Mouse (Mus musculus) forebrain, embryonic 11.5 days (tissue): Measurements from ENCODE around the gene Borcs5. TPM values are rescaled to one million over a fixed set of nuclear protein-coding genes. Genes with fewer than 3 reads are reported as not detected.

Experiments used
- ATAC-seq: fragments of 200-750 bp; cut with Nextera tagmentation; replicated peaks from 2 replicates; pipeline ENCODE4 v1.8.0; 2017; ENCODE audit warnings: moderate TSS enrichment; ENCODE audit not compliant: low FRiP score
- DNase-seq: peaks from one replicate; pipeline ENCODE4 v3.0.0-alpha.2; 2017; ENCODE audit warnings: low spot score
- H3K27ac ChIP-seq: fragments of 300-500 bp; sonication (generic); 2 replicates; pipeline ENCODE4 v1.5.1; 2014; ENCODE audit warnings: low read depth, low read length
- H3K27me3 ChIP-seq: fragments of 300-500 bp; sonication (generic); 2 replicates; pipeline ENCODE4 v1.6.1; 2014; ENCODE audit warnings: mild to moderate bottlenecking, low read length, mixed read lengths; ENCODE audit not compliant: control insufficient read depth, insufficient read depth
- H3K36me3 ChIP-seq: fragments of 300-500 bp; sonication (generic); 2 replicates; pipeline ENCODE4 v1.6.1; 2014; ENCODE audit warnings: mild to moderate bottlenecking, low read length, moderate library complexity, mixed read lengths; ENCODE audit not compliant: control insufficient read depth, insufficient read depth
- H3K4me1 ChIP-seq: fragments of 300-500 bp; sonication (generic); replicated peaks from 2 replicates; pipeline ENCODE4 v1.6.1; 2014; ENCODE audit warnings: low read length, mixed read lengths; ENCODE audit not compliant: control insufficient read depth, insufficient read depth
- H3K4me2 ChIP-seq: fragments of 300-500 bp; sonication (generic); 2 replicates; pipeline ENCODE4 v1.6.1; 2014; ENCODE audit warnings: low read depth, mild to moderate bottlenecking, low read length, moderate library complexity, mixed read lengths; ENCODE audit not compliant: severe bottlenecking
- H3K4me3 ChIP-seq: fragments of 300-500 bp; sonication (generic); 2 replicates; pipeline ENCODE4 v1.5.1; 2014; ENCODE audit warnings: low read depth, low read length
- H3K9ac ChIP-seq: fragments of 300-500 bp; sonication (generic); 2 replicates; pipeline ENCODE4 v1.6.1; 2014; ENCODE audit warnings: low read length
- H3K9me3 ChIP-seq: fragments of 300-500 bp; sonication (generic); 2 replicates; pipeline ENCODE4 v1.6.1; 2016; ENCODE audit warnings: low read length, mixed read lengths; ENCODE audit not compliant: control insufficient read depth
- WGBS: fragments of 180-500 bp; shearing (Covaris S2); extraction: QIAGEN DNeasy Blood & Tissue Kit; methylation state at CpG from one replicate; pipeline ENCODE4 v1.1.7; 2014; 5-methylcytosine and 5-hydroxymethylcytosine counted together
- polyA plus RNA-seq: library from polyadenylated mRNA; unstranded; fragments of >200 nt; fragmentation: Nextera tagmentation; extraction: Ambion mirVana; gene quantifications from 2 replicates; pipeline ENCODE4 v1.2.1, GENCODE M21; 2014

Gene Borcs5
- polyA plus RNA-seq, 1 experiment from 2014 or later: 27.0 TPM

- Histone ChIP-seq H3K4me1 (no peaks in the 10 kb centered on the region), H3K36me3 (no peaks in the 10 kb centered on the region), H3K9me3 (no peaks in the 10 kb centered on the region), H3K9ac (no peak overlapping the region), H3K4me2 (no peak overlapping the region), H3K27ac (no peak overlapping the region), H3K27me3 (no peaks in the 10 kb centered on the region), H3K4me3 (no peak overlapping the region)
- DNase-seq (no peak), ATAC-seq (no peak)
- 72% methylated on average over 3 of the region's 3 CpGs for WGBS
Measured at GRCm38 (mm10) chr6:134620129-134620528, 19.2 kb upstream of the Borcs5 start.

- peak; percentile 66 for DNase-seq
- WGBS: 67% methylated on average over 6 of the region's 6 CpGs
- H3K27ac ChIP-seq: no peak overlapping the region
- no peaks in the 10 kb centered on the region for H3K27me3 ChIP-seq
- H3K4me2 ChIP-seq: no peak overlapping the region
- H3K9me3 ChIP-seq: no peaks in the 10 kb centered on the region
- H3K4me1 ChIP-seq: no peaks in the 10 kb centered on the region
- H3K36me3 ChIP-seq: no peaks in the 10 kb centered on the region
- ATAC-seq: no peak
- no peak overlapping the region for H3K9ac ChIP-seq
- H3K4me3 ChIP-seq: no peak overlapping the region
Measured at GRCm38 (mm10) chr6:134620846-134621551, 18.3 kb upstream of the Borcs5 start.

- no peaks in the 10 kb centered on the region for H3K27me3 ChIP-seq
- ATAC-seq (no peak), DNase-seq (no peak)
- H3K9ac ChIP-seq: no peak overlapping the region
- no peaks in the 10 kb centered on the region for H3K36me3 ChIP-seq
- WGBS: 82% methylated on average over 14 of the region's 14 CpGs
- H3K27ac ChIP-seq: no peak overlapping the region
- H3K4me2 ChIP-seq: no peak overlapping the region
- no peaks in the 10 kb centered on the region for H3K4me1 ChIP-seq
- H3K9me3 ChIP-seq: no peaks in the 10 kb centered on the region
- H3K4me3 ChIP-seq: no peak overlapping the region
Measured at GRCm38 (mm10) chr6:134621552-134621949, 17.8 kb upstream of the Borcs5 start.

DNA sequence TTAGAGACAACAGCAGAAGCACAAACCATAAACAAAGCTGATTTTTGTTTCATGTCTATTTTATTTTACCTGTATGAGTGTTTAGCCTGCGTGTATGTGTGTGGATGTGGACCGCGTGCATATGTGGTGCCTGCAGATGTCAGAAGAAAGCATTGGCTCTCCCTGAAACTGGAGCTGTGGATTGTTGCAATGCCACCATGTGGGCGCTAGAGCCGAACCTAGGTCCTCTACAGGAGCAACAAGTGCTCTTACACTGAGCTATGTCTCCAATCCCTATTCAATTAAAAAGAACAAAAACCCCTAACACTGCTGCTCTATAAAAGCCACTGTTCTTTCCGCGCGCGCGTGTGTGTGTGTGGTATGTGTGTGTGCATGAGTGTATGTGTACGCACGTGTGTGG, 13.9 kb upstream of the Borcs5 start:
- Histone ChIP-seq H3K9ac (no peak overlapping the region), H3K4me3 (no peak overlapping the region), H3K36me3 (no peaks in the 10 kb centered on the region), H3K27me3 (no peaks in the 10 kb centered on the region), H3K9me3 (no peaks in the 10 kb centered on the region), H3K4me2 (no peak overlapping the region), H3K4me1 (no peaks in the 10 kb centered on the region), H3K27ac (no peak overlapping the region)
- ATAC-seq (no peak), DNase-seq (no peak)
- WGBS: 61% methylated on average over 12 of the region's 12 CpGs

DNA sequence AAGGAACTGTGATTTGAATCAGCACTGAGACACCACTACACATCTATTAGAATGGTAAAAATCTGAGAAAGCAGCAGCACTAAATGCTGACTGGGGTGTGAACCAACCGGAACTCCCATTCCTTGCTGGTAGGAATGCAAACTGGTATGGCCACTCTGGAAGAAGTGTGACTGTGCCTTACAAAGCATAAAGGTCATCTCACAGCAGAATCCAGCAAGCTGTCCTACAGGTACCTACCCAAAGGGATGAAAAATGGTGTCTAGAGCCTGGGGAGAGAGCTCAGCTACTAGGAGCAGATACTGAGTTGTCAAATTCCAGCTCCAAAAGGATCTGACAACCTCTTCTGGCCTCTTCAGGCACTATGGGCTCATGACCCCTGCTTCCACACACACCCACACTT, 12.7 kb upstream of the Borcs5 start:
- no peak for ATAC-seq
- no peaks in the 10 kb centered on the region for H3K4me1 ChIP-seq

DNA sequence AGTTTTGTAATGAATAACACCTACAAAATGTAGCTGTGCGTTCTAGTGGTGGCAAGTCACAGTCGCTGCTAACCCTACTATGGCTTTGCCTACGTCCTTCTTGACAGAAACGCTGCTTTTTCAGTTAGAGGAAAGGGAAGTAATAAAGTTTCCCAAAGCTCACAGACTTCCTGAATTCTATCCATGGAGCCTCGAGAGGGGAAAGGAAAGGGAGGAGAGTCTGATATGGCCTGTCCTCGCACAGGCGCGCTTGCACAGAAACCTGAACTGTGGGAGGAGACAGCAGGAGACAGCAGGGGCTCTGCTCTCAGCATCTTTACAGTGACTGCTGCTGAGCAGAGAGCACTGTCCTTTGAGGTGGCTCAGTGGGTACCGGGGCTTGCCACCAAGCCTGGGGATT, 8.9 kb upstream of the Borcs5 start:
- H3K9ac ChIP-seq: no peak overlapping the region
- WGBS: 77% methylated on average over 9 of the region's 9 CpGs
- H3K27me3 ChIP-seq: peaks cover 6% of the 10 kb centered on the region; the same call in 1 of the 2 replicates
- H3K4me2 ChIP-seq: no peak overlapping the region
- H3K4me3 ChIP-seq: no peak overlapping the region
- DNase-seq (no peak), ATAC-seq (no peak)
- H3K27ac ChIP-seq: no peak overlapping the region
- H3K9me3 ChIP-seq: no peaks in the 10 kb centered on the region
- H3K4me1 ChIP-seq: no peaks in the 10 kb centered on the region
- H3K36me3 ChIP-seq: no peaks in the 10 kb centered on the region

More for the DNA sequence above, 12.7 kb upstream of the Borcs5 start:
- Histone ChIP-seq H3K9me3 (no peaks in the 10 kb centered on the region), H3K36me3 (no peaks in the 10 kb centered on the region), H3K4me3 (no peak overlapping the region), H3K9ac (no peak overlapping the region), H3K4me2 (no peak overlapping the region), H3K27ac (no peak overlapping the region), H3K27me3 (no peaks in the 10 kb centered on the region; the same call in 1 of the 2 replicates)
- WGBS: 94% methylated on average over 1 of the region's 1 CpGs
- DNase-seq: no peak

DNA sequence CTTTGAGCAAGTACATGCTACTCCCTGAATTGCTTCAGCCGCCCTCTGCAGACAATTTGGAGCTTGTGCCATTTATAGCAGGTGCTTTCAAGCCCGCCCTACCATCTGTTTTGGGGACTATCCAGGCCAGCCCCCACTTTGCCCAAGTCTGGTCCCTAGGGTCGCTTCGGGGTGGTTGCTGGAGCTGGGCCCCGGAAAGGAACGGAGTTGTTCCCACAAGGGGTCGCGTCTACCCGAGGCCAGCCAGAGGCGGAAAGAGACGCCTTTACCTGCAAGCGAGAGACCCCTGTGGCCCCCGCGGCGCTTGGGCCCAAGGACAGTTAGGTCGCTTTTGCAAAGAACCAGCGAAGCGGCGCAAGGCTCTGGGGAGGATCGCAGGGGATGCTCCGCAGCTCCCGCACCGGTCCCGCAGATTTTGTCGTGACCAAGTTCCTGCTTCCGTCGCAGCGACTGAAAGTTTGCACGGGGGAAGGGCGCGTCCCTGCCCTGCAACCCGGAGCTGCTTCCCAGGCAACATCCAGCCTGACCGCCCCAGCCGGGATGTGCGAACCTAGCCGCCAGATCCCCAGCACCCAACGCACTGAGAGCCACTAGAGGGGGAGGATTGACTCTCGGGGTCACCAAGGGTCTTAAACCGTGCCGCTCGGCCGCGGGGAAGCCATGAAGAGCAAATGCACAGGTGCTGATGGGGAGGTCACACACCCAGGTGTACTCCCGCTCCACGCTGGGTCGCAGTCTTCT, 7.2 kb upstream of the Borcs5 start, which contains the start of gene Mansc1:
Gene Mansc1, minus strand, starts transcription at position 542 of the 741 bp plus-strand sequence.
- Histone ChIP-seq H3K9ac (peak within 1 kb of the TSS; percentile 57), H3K27ac (no peak within 1 kb of the TSS), H3K4me1 (no peaks in the 10 kb centered on the region), H3K4me3 (peak within 1 kb of the TSS; percentile 43), H3K27me3 (peaks cover 6% of the 10 kb centered on the region; the same call in 1 of the 2 replicates), H3K9me3 (no peaks in the 10 kb centered on the region), H3K4me2 (peak within 1 kb of the TSS; percentile 82), H3K36me3 (no peaks in the 10 kb centered on the region)
- peak; percentile 63; the same call in 1 of the 2 replicates for ATAC-seq
- 1% methylated on average over 46 of the region's 46 CpGs for WGBS
- peak; percentile 68 for DNase-seq

GRCm38 (mm10) chr6:134632756-134633155, 6.6 kb upstream of the Borcs5 start:
- H3K9ac ChIP-seq: peak overlapping the region; percentile 57; the same call in 1 of the 2 replicates
- no peak overlapping the region for H3K27ac ChIP-seq
- 45% methylated on average over 5 of the region's 5 CpGs for WGBS
- ATAC-seq: no peak
- no peaks in the 10 kb centered on the region for H3K9me3 ChIP-seq
- H3K4me3 ChIP-seq: peak overlapping the region; percentile 43
- H3K4me1 ChIP-seq: no peaks in the 10 kb centered on the region
- no peaks in the 10 kb centered on the region for H3K36me3 ChIP-seq
- H3K27me3 ChIP-seq: peaks cover 6% of the 10 kb centered on the region; the same call in 1 of the 2 replicates
- peak overlapping the region; percentile 82 for H3K4me2 ChIP-seq
- no peak for DNase-seq
